Mouse (Mus musculus): ENCODE results near the gene Kdm5a. TPM values are rescaled to one million over a fixed set of nuclear protein-coding genes. Genes with fewer than 3 reads are reported as not detected.

Gene Kdm5a
- total RNA-seq, 2 experiments from 2014 or later = 35.7 to 43.9 TPM

DNA sequence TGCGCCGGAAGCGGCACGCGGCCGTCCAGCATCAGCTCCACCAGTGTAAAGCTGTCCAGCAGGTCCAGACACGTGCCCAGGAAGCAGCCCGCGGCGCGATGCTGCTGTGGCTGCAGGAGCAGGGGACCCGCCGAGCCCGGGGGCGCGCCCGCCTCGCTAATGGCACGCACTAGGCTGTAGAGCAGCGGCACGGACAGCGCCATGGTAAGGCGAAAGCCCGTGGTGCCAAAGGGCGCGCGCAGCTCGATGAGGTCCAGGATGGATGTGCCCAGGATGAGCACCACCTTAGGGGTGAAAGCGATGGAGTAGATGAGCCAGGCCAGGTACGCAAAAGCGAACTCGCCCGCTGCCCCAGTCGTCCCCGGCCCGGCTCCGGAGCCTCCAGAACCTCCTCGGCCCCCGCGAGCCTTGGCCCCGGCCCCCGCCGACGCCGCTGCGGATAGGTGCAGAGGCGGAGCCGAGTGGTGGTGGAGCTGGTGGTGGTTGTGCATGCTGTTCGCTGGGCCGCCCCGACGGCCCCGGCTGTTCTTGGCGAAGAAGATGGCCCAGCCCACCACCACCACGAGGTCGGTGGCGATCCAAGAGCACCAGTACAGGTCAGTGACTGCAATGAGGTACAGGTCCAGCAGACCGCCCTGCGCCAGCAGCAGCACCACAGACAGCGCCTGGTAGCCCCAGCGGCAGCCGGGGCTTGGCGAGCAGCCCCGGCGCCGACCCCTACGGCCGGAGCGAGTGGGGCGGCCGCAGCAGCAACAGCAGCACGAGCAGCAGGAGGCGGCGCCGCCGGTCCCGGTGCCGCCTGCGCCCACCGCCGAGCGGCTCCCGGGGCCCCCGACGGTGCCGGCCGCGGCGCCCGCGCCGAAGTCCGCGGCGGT lies 128.8 kb downstream of the Kdm5a start:
- intact Hi-C loops (cut with DNase I) = no loop called here
- DNase-seq (ENCODE audit: low spot score in 2 of 2) = peak in 1 of 2 experiments; percentile 62

DNA sequence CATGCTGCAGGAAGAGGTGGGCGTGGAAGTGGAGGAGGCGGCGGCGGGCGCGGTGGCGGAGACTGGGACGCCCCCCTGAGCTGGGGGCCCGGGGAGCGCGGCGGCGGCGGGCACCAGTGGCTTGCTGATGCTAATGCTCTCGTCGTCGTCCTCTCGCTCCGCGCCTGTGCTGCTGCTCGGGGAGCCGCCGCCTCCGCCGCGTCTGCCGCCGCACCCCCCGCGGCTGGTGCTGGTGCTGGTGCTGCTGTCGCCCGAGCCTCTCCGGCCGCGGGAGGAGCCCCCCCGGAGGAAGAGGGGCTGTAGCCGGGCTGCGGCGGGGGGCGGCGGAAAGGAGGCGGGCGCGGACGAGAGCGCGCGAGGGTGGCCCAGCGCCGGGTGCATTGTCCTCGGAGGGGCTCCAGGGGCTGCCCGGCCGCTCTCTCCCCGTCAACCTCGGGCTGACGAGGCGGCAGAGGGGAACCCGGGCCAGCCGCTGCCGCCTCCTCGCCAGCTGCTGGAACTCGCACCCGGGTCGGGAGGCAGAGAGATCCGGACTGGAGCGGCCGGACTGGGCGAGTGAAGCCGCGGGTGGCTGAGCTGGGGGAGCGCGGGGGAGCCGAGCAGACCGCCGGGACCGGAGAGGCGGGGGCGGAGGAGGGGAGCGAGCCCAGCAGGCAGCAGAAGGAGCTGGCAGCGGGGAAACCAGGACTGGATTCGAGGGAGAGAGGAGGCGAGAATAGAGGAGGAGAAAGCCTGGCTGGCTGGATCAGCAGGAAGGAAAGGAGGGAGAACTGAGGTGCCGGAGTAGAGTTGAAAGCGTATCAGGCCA lies 129.7 kb downstream of the Kdm5a start, which contains the start of gene Tmem121b:
Gene Tmem121b, minus strand, starts transcription at position 434 of the 808 bp plus-strand sequence.
- peak; percentile 92 to 95 for DNase-seq (ENCODE audit: low spot score in 2 of 2)
- intact Hi-C loops (cut with DNase I) = no loop called here

Other genes starting within 250 kb of the Kdm5a start
- gene D330020A13Rik, start 69.8 kb upstream of the Kdm5a start, total RNA-seq (2021) = not detected
- under 1 TPM; 0.84 to 0.94 TPM for gene B4galnt3, start 69.6 kb upstream of the Kdm5a start, total RNA-seq (2021)
- gene Ccdc77, start 250 bp downstream of the Kdm5a start, total RNA-seq (2021) = 1 to 10 TPM; 3.1 to 7.5 TPM
- 10 to 100 TPM; 14.6 to 16.8 TPM for gene Il17ra, start 99.1 kb downstream of the Kdm5a start, total RNA-seq (2021)
- gene Tmem121b, start 129.7 kb downstream of the Kdm5a start, total RNA-seq (2021) = 10 to 100 TPM; 58.9 to 66.1 TPM
- gene Hdhd5, start 167.2 kb downstream of the Kdm5a start, total RNA-seq (2021) = 10 to 100 TPM; 30.9 to 44.9 TPM

All from left cerebral cortex, postnatal 36 days (tissue).